Mouse (Mus musculus) liver, embryonic 14.5 days (tissue): ENCODE measurements at regions not wholly inside any gene's neighbourhood (a gene's known extent, or its start where the extent isn't known, plus 50 kb on each side); places are given as distances from the start of the nearest gene placed in this dataset.

ENCODE experiments used
- CTCF ChIP-seq: IDR thresholded peaks from 2 replicates; pipeline ENCODE4 v1.5.1; 2016; ENCODE audit warnings: antibody characterized with exemption, low read depth, control low read depth
- EP300 ChIP-seq: IDR thresholded peaks from 2 replicates; pipeline ENCODE4 v1.6.1; 2016; ENCODE audit warnings: antibody characterized with exemption, low read depth

DNA sequence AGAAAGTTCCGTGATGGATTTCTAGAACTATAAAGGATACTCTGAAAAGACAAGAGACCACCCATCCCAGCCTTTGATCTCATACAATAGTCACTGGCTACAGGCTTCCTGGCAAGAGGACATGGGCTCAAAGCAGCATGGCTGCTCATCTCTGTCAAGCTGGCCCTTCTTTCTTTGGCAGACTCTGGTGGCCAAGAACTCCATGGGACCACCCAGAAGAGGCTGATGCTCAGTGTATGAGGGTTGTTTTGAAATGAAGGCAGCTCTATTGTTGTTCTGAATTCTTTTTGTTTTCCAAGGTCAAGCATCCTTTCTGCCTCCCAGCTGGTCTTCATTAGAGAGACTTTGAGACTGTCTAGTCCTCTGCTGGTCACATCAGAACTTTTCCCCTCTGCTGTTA lies 73.3 kb upstream of the Jun start:
- TF ChIP-seq CTCF (no peak), EP300 (no peak)
